10 mouse cellular contexts compared by ENCODE assay signal in the genomic region with DNA sequence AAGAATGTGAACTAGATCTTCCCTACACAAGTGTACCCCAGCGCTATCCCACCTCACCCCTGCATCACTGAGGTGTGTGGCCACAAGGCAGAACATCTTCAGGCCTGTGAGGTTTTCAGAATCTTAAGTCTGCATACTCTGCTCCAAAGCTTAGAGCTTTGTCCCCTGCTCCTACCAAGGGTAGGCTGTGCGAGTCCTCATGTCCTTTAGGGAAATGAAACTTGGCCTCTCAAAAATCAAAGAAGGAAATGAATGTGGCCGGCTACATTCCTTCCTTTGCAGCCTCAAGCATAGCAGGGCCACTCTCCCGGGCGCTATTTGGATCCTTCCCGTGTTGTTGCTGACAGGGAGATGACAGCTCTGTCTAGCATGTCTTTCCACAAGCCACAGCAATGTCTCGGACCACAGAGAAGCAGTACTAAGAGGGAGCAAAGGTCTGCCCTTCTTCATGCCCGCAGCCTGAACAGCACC. TPM values are rescaled to one million over a fixed set of nuclear protein-coding genes. Genes with fewer than 3 reads are reported as not detected.
DNase-seq lines count a peak whose midpoint lies in the region; ATAC-seq and TF ChIP-seq lines count a peak whose summit lies in the region.
"Had no signal": no experiment of that assay in that cellular context is flagged by ENCODE, and none has a peak within 500 bp of the region (broad histone marks: within the 10 kb centered on the region; RNA-seq: fewer than 3 reads in every experiment).

No protein-coding gene starts in this region.

- peak overlapping the region; percentile 44 for H3K27ac ChIP-seq in liver, adult 2 months (replicated peaks; ENCODE audit: insufficient read depth, low read depth, low read length)
- 0 out of 2 replicates have a peak overlapping the region, but pooled peaks have one; percentile 10 for H3K27ac ChIP-seq in embryonic facial prominence, embryonic 14.5 days (replicated peaks; ENCODE audit: low read depth, low read length)
- H3K27ac ChIP-seq in heart, embryonic 15.5 days, result peak overlapping the region; percentile 88
- H3K27ac ChIP-seq: neural tube, embryonic 13.5 days had no signal

- H3K9me3 ChIP-seq in embryonic facial prominence, embryonic 14.5 days (ENCODE audit: control insufficient read depth, low read length), result no peaks in the 10 kb centered on the region
- H3K9me3 ChIP-seq in heart, embryonic 15.5 days (replicated peaks), result no peaks in the 10 kb centered on the region
- H3K9me3 ChIP-seq in megakaryocyte, embryonic 14.5 days, result peaks cover 2% of the 10 kb centered on the region
- H3K9me3 ChIP-seq: neural tube, embryonic 13.5 days had no signal

- TF ChIP-seq POLR2A in liver, adult 2 months (IDR thresholded peaks at IDR 0.05; ENCODE audit: extremely low read depth, insufficient read depth, low read length), result no peak

- H3K4me3 ChIP-seq in liver, adult 2 months (ENCODE audit: insufficient read depth, low read depth, low read length), result no peak overlapping the region
- H3K4me3 ChIP-seq in embryonic facial prominence, embryonic 14.5 days (ENCODE audit: low read depth, low read length), result no peak overlapping the region
- H3K4me3 ChIP-seq in heart, embryonic 15.5 days, result no peak overlapping the region
- peak overlapping the region; percentile 2 for H3K4me3 ChIP-seq in megakaryocyte, embryonic 14.5 days (replicated peaks)
- H3K4me3 ChIP-seq: neural tube, embryonic 13.5 days had no signal

- H3K4me2 ChIP-seq in embryonic facial prominence, embryonic 14.5 days (ENCODE audit: low read depth, low read length), result no peak overlapping the region
- H3K4me2 ChIP-seq in heart, embryonic 15.5 days, result peak overlapping the region; percentile 19; the same call in 1 of the 2 replicates
- H3K4me2 ChIP-seq: neural tube, embryonic 13.5 days had no signal

- ATAC-seq in embryonic facial prominence, embryonic 14.5 days (ENCODE audit: low read depth), result no peak
- ATAC-seq in heart, embryonic 15.5 days (replicated peaks; ENCODE audit: insufficient number of reproducible peaks, insufficient read depth, low FRiP score, low read depth), result no peak

- no peaks in the 10 kb centered on the region for H3K79me2 ChIP-seq in liver, adult 2 months (ENCODE audit: control insufficient read depth, insufficient read depth, low read length)

- no peaks in the 10 kb centered on the region for H3K27me3 ChIP-seq in liver, adult 2 months (ENCODE audit: control insufficient read depth, insufficient read depth, low read length)
- no peaks in the 10 kb centered on the region for H3K27me3 ChIP-seq in embryonic facial prominence, embryonic 14.5 days (replicated peaks; ENCODE audit: control insufficient read depth, insufficient read depth, low read length)
- no peaks in the 10 kb centered on the region for H3K27me3 ChIP-seq in heart, embryonic 15.5 days
- no peaks in the 10 kb centered on the region for H3K27me3 ChIP-seq in megakaryocyte, embryonic 14.5 days (replicated peaks)
- H3K27me3 ChIP-seq: neural tube, embryonic 13.5 days had no signal

- no peak for DNase-seq in liver, adult 2 months (ENCODE audit: extremely low read depth, low read depth, low spot score)
- DNase-seq in liver, result no peak
- no peak for DNase-seq in embryonic facial prominence, embryonic 14.5 days (ENCODE audit: low spot score)
- DNase-seq in cerebellum, adult 9-11 months, result no peak
- no peak for DNase-seq in Muller cell, postnatal 12 days (ENCODE audit: inconsistent ontology term)
- DNase-seq: layer of hippocampus, postnatal 36 days; thymus, postnatal 14 days had no signal

- no peak for TF ChIP-seq CTCF in liver, adult 2 months (IDR thresholded peaks at IDR 0.05; ENCODE audit: low read depth, low read length)

- no peaks in the 10 kb centered on the region for H3K36me3 ChIP-seq in liver, adult 2 months (ENCODE audit: control insufficient read depth, insufficient read depth, low read length)
- H3K36me3 ChIP-seq in embryonic facial prominence, embryonic 14.5 days (ENCODE audit: control insufficient read depth, insufficient read depth, low read length), result no peaks in the 10 kb centered on the region
- H3K36me3 ChIP-seq in heart, embryonic 15.5 days, result no peaks in the 10 kb centered on the region
- no peaks in the 10 kb centered on the region for H3K36me3 ChIP-seq in megakaryocyte, embryonic 14.5 days (replicated peaks; ENCODE audit: low read length)
- H3K36me3 ChIP-seq: neural tube, embryonic 13.5 days had no signal

- peaks cover 5% of the 10 kb centered on the region; the same call in 1 of the 2 replicates for H3K4me1 ChIP-seq in liver, adult 2 months (ENCODE audit: control insufficient read depth, insufficient read depth, low read length)
- H3K4me1 ChIP-seq in embryonic facial prominence, embryonic 14.5 days (ENCODE audit: control insufficient read depth, insufficient read depth, low read length), result 0 out of 2 replicates have a peak, but pooled peaks cover 15% of the 10 kb centered on the region
- peaks cover 67% of the 10 kb centered on the region for H3K4me1 ChIP-seq in heart, embryonic 15.5 days (replicated peaks)
- peaks cover 21% of the 10 kb centered on the region for H3K4me1 ChIP-seq in megakaryocyte, embryonic 14.5 days

- 72% methylated on average over 8 of the region's 8 CpGs for WGBS in liver, adult 2 months
- 46% methylated on average over 8 of the region's 8 CpGs for WGBS in embryonic facial prominence, embryonic 14.5 days
- WGBS in heart, embryonic 15.5 days, result 20% methylated on average over 8 of the region's 8 CpGs

- no peak overlapping the region for H3K9ac ChIP-seq in liver, adult 2 months (ENCODE audit: low read depth, low read length)
- H3K9ac ChIP-seq in embryonic facial prominence, embryonic 14.5 days (ENCODE audit: low read depth, low read length), result no peak overlapping the region
- H3K9ac ChIP-seq in heart, embryonic 15.5 days, result no peak overlapping the region
- H3K9ac ChIP-seq: neural tube, embryonic 13.5 days had no signal

RNA-seq across cellular contexts. Expression of a gene that starts 51.0 kb away (rescaled TPM):
- total RNA-seq in liver, adult 2 months (2014; rRNA removed), result 30.4 and 33.1 TPM in 2 replicates
- 52.4 and 58.7 TPM in 2 replicates for polyA plus RNA-seq in liver, adult 2 months (2012; rRNA removed)
- polyA plus RNA-seq in embryonic facial prominence, embryonic 14.5 days (2014; fragmentation: Nextera tagmentation; extraction: Ambion mirVana), result 42.8 and 46.5 TPM in 2 replicates
- 34.3 and 43.3 TPM in 2 replicates for polyA plus RNA-seq in heart, embryonic 15.5 days (2015; fragmentation: Nextera tagmentation; extraction: Ambion mirVana)
- polyA plus RNA-seq in megakaryocyte, embryonic 14.5 days (2012; ENCODE audit: insufficient read depth, low replicate concordance), result 1.2 and 4.0 TPM in 2 replicates

Comparison
In these comparisons a context has a peak if more than half of its experiments do, and no peak if none do; other contexts are left out.
1. H3K27ac ChIP-seq: peak in every context shown above with its lines; median percentile 88 in heart, embryonic 15.5 days; 44 in liver, adult 2 months; 10 in embryonic facial prominence, embryonic 14.5 days.